Mouse (Mus musculus) layer of hippocampus, postnatal 10 days (tissue): ENCODE measurements around the gene Nudt14. TPM values are rescaled to one million over a fixed set of nuclear protein-coding genes. Genes with fewer than 3 reads are reported as not detected.

Source experiments
- DNase-seq, 2 experiments: peaks; one replicate each; pipeline ENCODE4 v3.0.0; 2021; ENCODE audit warnings: low spot score in 2 of 2
- microRNA-seq, 2 experiments: library from miRNA; unstranded; fragments of <30 nt; microRNA quantifications; one replicate each; pipeline ENCODE4 v1.2.0; 2021
- total RNA-seq, 2 experiments: library from RNA; stranded (reverse); gene quantifications; 2 replicates each; pipeline ENCODE4 v1.2.3; 2021

The Nudt14 gene
- total RNA-seq, 2 experiments from 2014 or later = 11.6 to 13.8 TPM

- no peak for DNase-seq
Observed at GRCm38 (mm10) chr12:112915587-112915986, 26.3 kb downstream of the Nudt14 start.

- no peak for DNase-seq
Observed at GRCm38 (mm10) chr12:112914527-112914926, 27.4 kb downstream of the Nudt14 start.

DNA sequence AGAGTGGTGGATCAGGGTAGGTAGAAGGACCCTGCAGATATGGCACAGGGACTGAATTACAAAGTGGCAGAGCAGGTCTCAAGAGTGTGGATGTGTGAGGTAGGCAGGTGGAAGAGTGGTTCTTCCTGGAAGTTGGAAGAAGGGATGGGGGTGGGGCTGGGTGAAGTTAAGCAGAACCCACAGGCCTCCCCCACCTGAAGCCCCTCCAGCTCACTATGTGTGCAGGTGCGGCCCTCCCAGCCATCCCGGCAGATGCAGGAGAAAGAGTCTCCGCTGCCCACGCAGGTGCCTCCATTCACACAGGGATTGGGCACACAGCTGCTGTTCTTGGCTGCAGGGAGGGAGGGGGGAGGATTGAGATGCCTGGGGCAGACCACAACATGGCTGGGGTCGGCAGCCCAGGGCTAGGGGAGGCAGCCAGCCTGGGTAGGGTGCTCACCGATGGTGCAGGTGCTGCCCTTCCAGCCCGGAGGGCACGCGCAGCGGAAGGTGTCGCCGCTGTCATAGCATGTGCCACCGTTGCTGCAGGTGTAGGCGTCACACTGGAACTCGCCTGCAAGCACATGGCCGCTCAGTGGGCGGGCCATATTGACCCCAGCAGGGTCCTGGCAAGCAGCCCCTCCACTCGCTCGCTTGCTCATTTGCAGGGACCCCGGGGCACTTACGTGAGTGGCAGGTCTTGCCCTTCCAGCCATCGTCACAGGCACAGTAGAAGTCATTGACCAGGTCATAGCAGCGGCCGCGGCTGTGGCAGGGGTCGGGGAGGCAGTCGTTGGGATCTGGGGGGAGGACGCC, 28.8 kb downstream of the Nudt14 start:
- DNase-seq = no peak

GRCm38 (mm10) chr12:112911701-112912100, 30.2 kb downstream of the Nudt14 start:
- DNase-seq = no peak

DNA sequence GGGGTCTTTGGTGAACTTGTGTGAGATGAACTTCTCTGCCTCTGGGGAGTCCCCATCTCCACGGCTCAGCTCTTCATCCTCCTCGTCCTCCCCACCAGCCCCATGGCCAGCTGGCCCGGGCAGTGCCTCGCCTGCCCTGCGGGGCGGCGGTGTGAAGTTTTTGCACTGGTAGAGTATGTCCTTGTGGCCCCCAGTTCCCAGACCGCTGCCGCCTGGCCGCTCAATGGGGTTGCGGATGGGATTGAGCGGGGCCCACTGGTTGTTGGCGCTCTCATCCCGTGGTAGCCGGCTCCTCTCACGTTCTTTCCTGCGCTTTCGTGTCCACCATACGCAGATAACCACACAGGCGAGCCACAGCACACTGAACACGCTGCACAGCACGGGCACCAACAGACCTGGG, 32.9 kb downstream of the Nudt14 start:
- DNase-seq = no peak

GRCm38 (mm10) chr12:112905001-112905400, 36.9 kb downstream of the Nudt14 start:
- DNase-seq = no peak

- no peak for DNase-seq
Observed at GRCm38 (mm10) chr12:112903941-112904340, 38.0 kb downstream of the Nudt14 start.

DNA sequence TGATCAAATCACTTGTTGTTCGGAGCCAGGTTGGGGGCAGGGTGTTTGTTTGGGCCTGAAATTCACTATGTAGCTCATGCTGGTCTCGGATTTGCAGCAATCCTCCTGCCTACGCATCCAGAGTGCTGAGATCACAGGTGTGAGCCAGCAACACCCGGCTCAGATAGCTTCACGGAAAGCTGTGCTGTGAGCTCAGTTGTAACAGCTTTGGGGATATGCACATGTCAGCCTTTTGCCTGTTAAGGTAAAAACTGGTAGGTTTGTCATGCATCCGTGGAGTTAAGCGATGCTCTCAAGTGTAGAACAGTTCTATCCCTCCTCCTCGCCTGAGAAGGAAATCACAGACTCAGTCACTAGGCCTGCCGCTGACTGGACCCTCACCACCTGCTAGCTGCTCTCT, 41.3 kb downstream of the Nudt14 start:
- DNase-seq = no peak

- no peak for DNase-seq
Observed at GRCm38 (mm10) chr12:112898960-112899359, 43.0 kb downstream of the Nudt14 start.

DNA sequence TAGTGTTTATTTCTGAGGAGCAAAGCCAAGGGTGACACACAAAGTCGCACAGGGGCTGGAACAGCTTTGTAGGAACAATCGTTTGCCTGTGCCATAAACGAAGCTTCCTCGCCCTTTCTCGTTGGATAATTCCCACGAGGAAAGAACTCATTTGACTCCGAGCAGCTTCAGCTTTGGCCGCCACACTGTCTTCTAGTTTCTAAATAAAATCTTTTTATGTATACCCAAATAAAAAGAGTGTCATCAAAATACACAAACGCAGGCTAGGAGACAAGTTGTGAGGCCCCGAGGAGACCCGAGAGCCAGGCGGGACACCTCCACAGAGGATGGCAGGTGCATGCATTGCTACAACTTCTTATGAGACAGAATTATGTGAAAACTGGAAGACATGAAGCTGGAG, 43.6 kb downstream of the Nudt14 start:
- no peak for DNase-seq

- no peak for DNase-seq
Observed at GRCm38 (mm10) chr12:112897522-112898212, 44.3 kb downstream of the Nudt14 start.

DNA sequence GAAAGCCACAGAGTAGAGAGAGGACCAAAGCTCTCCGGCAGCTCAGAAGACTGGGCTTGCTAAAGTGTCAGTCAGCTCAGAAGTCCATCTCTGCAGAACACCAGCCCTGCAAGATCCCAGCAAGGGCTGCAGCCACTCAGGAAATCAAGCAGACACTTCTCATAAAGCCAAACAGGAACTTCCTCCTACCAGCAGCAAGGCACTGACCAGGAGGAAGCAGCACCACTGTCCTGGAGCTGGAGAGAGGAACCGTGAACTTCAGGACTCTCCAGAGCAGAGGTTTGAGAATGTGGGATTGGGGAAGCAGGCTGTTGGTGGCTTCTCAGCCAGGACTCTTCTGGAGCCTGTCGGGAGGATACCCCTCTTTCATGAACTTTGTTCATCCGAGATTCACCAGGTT, 47.0 kb downstream of the Nudt14 start:
- DNase-seq = no peak

DNA sequence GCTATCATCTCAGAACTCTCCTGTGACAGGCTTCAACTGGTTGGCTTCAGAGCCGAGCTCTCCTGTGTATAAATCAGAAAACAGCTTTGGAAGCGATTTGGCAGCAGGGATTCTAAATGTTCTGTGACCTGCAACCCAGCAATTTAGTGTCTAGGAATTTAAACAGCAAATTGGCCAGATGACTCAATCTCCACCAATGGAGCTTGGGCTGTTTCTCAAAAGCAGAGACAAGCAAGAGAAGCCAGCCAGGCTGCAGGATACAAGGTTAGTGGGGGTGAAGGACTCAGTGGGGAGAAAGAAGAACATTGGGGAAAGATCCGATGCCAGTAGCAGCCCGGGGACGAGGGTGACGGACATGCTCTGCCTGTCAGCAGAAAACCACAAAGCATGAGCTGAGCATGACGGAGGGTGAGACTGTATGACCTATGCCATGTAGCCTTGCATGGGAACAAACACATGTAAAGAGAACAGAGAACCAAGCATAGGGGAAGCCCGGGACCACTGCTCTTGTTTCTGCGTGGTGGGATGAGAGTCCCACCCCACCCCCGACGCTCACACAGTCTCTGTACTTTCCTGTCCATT, 47.5 kb downstream of the Nudt14 start:
- no peak for DNase-seq

GRCm38 (mm10) chr12:112885465-112885864, 56.5 kb downstream of the Nudt14 start:
- DNase-seq = no peak

Small RNA genes within 50 kb of the gene (microRNA-seq; reads per million reads assigned to microRNA genes)
- 1.2 to 2.2 reads per million in 2 experiments for gene Mir6941

Other genes starting within 250 kb of the Nudt14 start
- 100 to 1,000 TPM; 180 to 199 TPM for gene Cep170b, start 221.7 kb downstream of the Nudt14 start, total RNA-seq
- 10 to 100 TPM in 1 of 2 experiments, 1 to 10 TPM in 1; 9.2 to 11.7 TPM for gene Pld4, start 181.5 kb downstream of the Nudt14 start, total RNA-seq
- gene Ahnak2, start 139.5 kb downstream of the Nudt14 start, total RNA-seq = 10 to 100 TPM; 11.8 to 17.1 TPM
- 10 to 100 TPM; 12.3 to 15.5 TPM for gene Clba1, start 133.2 kb downstream of the Nudt14 start, total RNA-seq
- gene Cdca4, start 112.7 kb downstream of the Nudt14 start, total RNA-seq = 10 to 100 TPM in 1 of 2 experiments, 1 to 10 TPM in 1; 8.8 to 13.0 TPM
- not detected for gene Gpr132, start 73.9 kb downstream of the Nudt14 start, total RNA-seq
- 10 to 100 TPM; 51.6 to 66.5 TPM for gene Jag2, start 12.3 kb downstream of the Nudt14 start, total RNA-seq
- gene Btbd6, start 34.4 kb upstream of the Nudt14 start, total RNA-seq = 10 to 100 TPM; 52.1 to 57.5 TPM
- gene Brf1, start 58.6 kb upstream of the Nudt14 start, total RNA-seq = 10 to 100 TPM; 55.7 to 66.6 TPM
- 100 to 1,000 TPM; 129 to 132 TPM for gene Pacs2, start 72.4 kb upstream of the Nudt14 start, total RNA-seq
- under 1 TPM; 0.45 to 0.64 TPM for gene Tex22, start 132.4 kb upstream of the Nudt14 start, total RNA-seq
- gene Mta1, start 156.2 kb upstream of the Nudt14 start, total RNA-seq = 10 to 100 TPM; 87.3 to 89.5 TPM
- 100 to 1,000 TPM; 179 to 183 TPM for gene Crip2, start 198.1 kb upstream of the Nudt14 start, total RNA-seq
- 10 to 100 TPM; 13.5 to 14.1 TPM for gene Crip1, start 204.2 kb upstream of the Nudt14 start, total RNA-seq
- gene Tedc1, start 214.3 kb upstream of the Nudt14 start, total RNA-seq = 1 to 10 TPM; 3.0 to 3.3 TPM
- gene Tmem121, start 243.8 kb upstream of the Nudt14 start, total RNA-seq = 10 to 100 TPM; 30.5 to 33.9 TPM